Mouse (Mus musculus): Measurements from ENCODE around the gene Hoxa10. TPM values are rescaled to one million over a fixed set of nuclear protein-coding genes. Genes with fewer than 3 reads are reported as not detected.

Gene Hoxa10
- polyA plus RNA-seq, 1 experiment, result 34.0 TPM

GRCm38 (mm10) chr6:52205221-52205620, 35.4 kb downstream of the Hoxa10 start:
- Histone ChIP-seq H3K27ac (ENCODE audit: insufficient read depth, low read depth, low read length) (peak overlapping the region; percentile 22), H3K4me3 (ENCODE audit: insufficient read depth, low read depth, low read length) (no peak overlapping the region)
- 63% methylated on average over 14 of the region's 14 CpGs for WGBS

GRCm38 (mm10) chr6:52204050-52204752, 36.5 kb downstream of the Hoxa10 start, which contains the start of gene Hoxa5:
Hoxa5 (minus strand) TSS chr6:52204587.
- WGBS, result 8% methylated on average over 65 of the region's 65 CpGs
- peaks cover 3% of the 10 kb centered on the region for H3K4me1 ChIP-seq (ENCODE audit: control insufficient read depth, insufficient read depth, low read length)
- DNase-seq, result peak; percentile 96
- peak; percentile 79 for TF ChIP-seq CTCF (conservative IDR thresholded peaks at IDR 0.05; ENCODE audit: insufficient read depth, insufficient read length, low read depth, low read length)
- TF ChIP-seq POLR2A (IDR thresholded peaks at IDR 0.05; ENCODE audit: low read depth, low read length), result no peak
- H3K27me3 ChIP-seq (replicated peaks; ENCODE audit: control insufficient read depth, insufficient read depth, low read length), result no peaks in the 10 kb centered on the region
- peak within 1 kb of the TSS; percentile 80 for H3K27ac ChIP-seq (ENCODE audit: insufficient read depth, low read depth, low read length)
- H3K4me3 ChIP-seq (ENCODE audit: insufficient read depth, low read depth, low read length), result peak within 1 kb of the TSS; percentile 68
- H3K36me3 ChIP-seq (ENCODE audit: control insufficient read depth, insufficient read depth, low read length), result peaks cover 5% of the 10 kb centered on the region; the same call in 1 of the 2 replicates

More at GRCm38 (mm10) chr6:52205221-52205620, 35.4 kb downstream of the Hoxa10 start:
- H3K27me3 ChIP-seq (replicated peaks; ENCODE audit: control insufficient read depth, insufficient read depth, low read length), result no peaks in the 10 kb centered on the region
- peaks cover 13% of the 10 kb centered on the region for H3K4me1 ChIP-seq (ENCODE audit: control insufficient read depth, insufficient read depth, low read length)
- TF ChIP-seq CTCF (conservative IDR thresholded peaks at IDR 0.05; ENCODE audit: insufficient read depth, insufficient read length, low read depth, low read length) (no peak), POLR2A (IDR thresholded peaks at IDR 0.05; ENCODE audit: low read depth, low read length) (no peak)
- H3K36me3 ChIP-seq (ENCODE audit: control insufficient read depth, insufficient read depth, low read length), result peaks cover 5% of the 10 kb centered on the region; the same call in 1 of the 2 replicates
- DNase-seq, result peak; percentile 27

GRCm38 (mm10) chr6:52203371-52204049, 37.1 kb downstream of the Hoxa10 start:
- Histone ChIP-seq H3K27ac (ENCODE audit: insufficient read depth, low read depth, low read length) (peak overlapping the region; percentile 80), H3K36me3 (ENCODE audit: control insufficient read depth, insufficient read depth, low read length) (peaks cover 5% of the 10 kb centered on the region; the same call in 1 of the 2 replicates), H3K27me3 (replicated peaks; ENCODE audit: control insufficient read depth, insufficient read depth, low read length) (no peaks in the 10 kb centered on the region), H3K4me3 (ENCODE audit: insufficient read depth, low read depth, low read length) (peak overlapping the region; percentile 68), H3K4me1 (ENCODE audit: control insufficient read depth, insufficient read depth, low read length) (no peaks in the 10 kb centered on the region)
- DNase-seq, result peak; percentile 57
- 11% methylated on average over 46 of the region's 46 CpGs for WGBS
- TF ChIP-seq POLR2A (IDR thresholded peaks at IDR 0.05; ENCODE audit: low read depth, low read length), result no peak
- no peak for TF ChIP-seq CTCF (conservative IDR thresholded peaks at IDR 0.05; ENCODE audit: insufficient read depth, insufficient read length, low read depth, low read length)

DNA sequence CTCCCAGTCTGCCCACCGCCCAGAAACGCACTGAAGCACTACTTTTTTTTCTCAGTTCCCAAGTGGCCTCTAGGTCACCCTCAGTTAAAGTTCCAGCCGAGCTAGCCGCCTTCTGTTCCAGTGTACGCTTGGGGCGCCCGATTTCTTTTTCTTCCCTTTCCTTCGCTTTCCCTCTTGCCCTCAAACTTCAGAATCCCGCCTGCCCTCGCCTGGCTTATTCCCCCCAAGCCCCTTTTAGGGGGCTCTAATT, 37.6 kb downstream of the Hoxa10 start:
- Histone ChIP-seq H3K4me3 (ENCODE audit: insufficient read depth, low read depth, low read length) (peak overlapping the region; percentile 68), H3K27ac (ENCODE audit: insufficient read depth, low read depth, low read length) (peak overlapping the region; percentile 80), H3K4me1 (ENCODE audit: control insufficient read depth, insufficient read depth, low read length) (no peaks in the 10 kb centered on the region), H3K27me3 (replicated peaks; ENCODE audit: control insufficient read depth, insufficient read depth, low read length) (no peaks in the 10 kb centered on the region), H3K36me3 (ENCODE audit: control insufficient read depth, insufficient read depth, low read length) (peaks cover 5% of the 10 kb centered on the region; the same call in 1 of the 2 replicates)
- 30% methylated on average over 10 of the region's 10 CpGs for WGBS
- peak; percentile 71 for DNase-seq
- no peak for TF ChIP-seq CTCF (conservative IDR thresholded peaks at IDR 0.05; ENCODE audit: insufficient read depth, insufficient read length, low read depth, low read length)
- TF ChIP-seq POLR2A (IDR thresholded peaks at IDR 0.05; ENCODE audit: low read depth, low read length), result no peak

GRCm38 (mm10) chr6:52202362-52203120, 38.1 kb downstream of the Hoxa10 start:
- 43% methylated on average over 22 of the region's 22 CpGs for WGBS
- DNase-seq, result peak; percentile 14
- H3K4me1 ChIP-seq (ENCODE audit: control insufficient read depth, insufficient read depth, low read length), result no peaks in the 10 kb centered on the region
- no peak for TF ChIP-seq POLR2A (IDR thresholded peaks at IDR 0.05; ENCODE audit: low read depth, low read length)
- TF ChIP-seq CTCF (conservative IDR thresholded peaks at IDR 0.05; ENCODE audit: insufficient read depth, insufficient read length, low read depth, low read length), result no peak
- H3K27ac ChIP-seq (ENCODE audit: insufficient read depth, low read depth, low read length), result peak overlapping the region; percentile 80
- H3K36me3 ChIP-seq (ENCODE audit: control insufficient read depth, insufficient read depth, low read length), result peaks cover 5% of the 10 kb centered on the region; the same call in 1 of the 2 replicates
- peak overlapping the region; percentile 68 for H3K4me3 ChIP-seq (ENCODE audit: insufficient read depth, low read depth, low read length)
- H3K27me3 ChIP-seq (replicated peaks; ENCODE audit: control insufficient read depth, insufficient read depth, low read length), result no peaks in the 10 kb centered on the region

GRCm38 (mm10) chr6:52201269-52201668, 39.4 kb downstream of the Hoxa10 start:
- no peak overlapping the region for H3K27ac ChIP-seq (ENCODE audit: insufficient read depth, low read depth, low read length)
- H3K4me3 ChIP-seq (ENCODE audit: insufficient read depth, low read depth, low read length), result no peak overlapping the region
- H3K36me3 ChIP-seq (ENCODE audit: control insufficient read depth, insufficient read depth, low read length), result peaks cover 5% of the 10 kb centered on the region; the same call in 1 of the 2 replicates
- no peak for TF ChIP-seq POLR2A (IDR thresholded peaks at IDR 0.05; ENCODE audit: low read depth, low read length)
- no peak for DNase-seq
- no peaks in the 10 kb centered on the region for H3K27me3 ChIP-seq (replicated peaks; ENCODE audit: control insufficient read depth, insufficient read depth, low read length)
- 71% methylated on average over 1 of the region's 1 CpGs for WGBS
- 0 out of 2 replicates have a peak, but pooled peaks cover 2% of the 10 kb centered on the region for H3K4me1 ChIP-seq (ENCODE audit: control insufficient read depth, insufficient read depth, low read length)
